Mouse (Mus musculus) spleen, adult 2 months (tissue): Measurements from ENCODE around the gene Olfr1057.

ENCODE experiments used
- CTCF ChIP-seq: fragments of 200-500 bp; IDR thresholded peaks from 2 replicates; pipeline ENCODE4 v1.5.1; 2011; ENCODE audit warnings: mild to moderate bottlenecking, inconsistent platforms; ENCODE audit not compliant: insufficient read depth, insufficient read length, insufficient replicate concordance; ENCODE audit errors: extremely low read depth
- POLR2A ChIP-seq: fragments of 200-500 bp; IDR thresholded peaks from 2 replicates; pipeline ENCODE4 v1.6.1; 2011; ENCODE audit warnings: low read depth, low read length, inconsistent platforms

DNA sequence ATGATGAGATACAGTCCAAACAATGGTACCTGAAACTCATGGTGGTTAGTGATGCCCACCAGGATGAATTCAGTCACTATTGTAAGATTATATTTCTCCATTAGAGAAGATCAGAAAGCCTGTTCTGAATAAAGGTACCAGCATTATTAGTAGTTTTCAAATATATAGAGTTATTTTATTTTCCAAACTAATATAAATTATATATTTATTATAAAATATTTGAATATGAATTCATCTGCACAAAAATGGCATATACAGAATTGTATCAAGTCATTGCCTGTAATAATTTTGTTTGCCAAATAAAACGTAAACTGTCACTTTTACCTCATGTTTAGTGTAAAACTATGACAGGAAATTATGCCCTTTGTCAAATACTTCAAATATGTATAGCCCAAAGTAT is 35.8 kb upstream of the Olfr1057 start, which contains the start of gene Olfr1061:
- TF ChIP-seq POLR2A: no peak
- TF ChIP-seq CTCF: no peak
